Mouse (Mus musculus): ENCODE results near the gene Ptpru. TPM values are rescaled to one million over a fixed set of nuclear protein-coding genes. Genes with fewer than 3 reads are reported as not detected.

The Ptpru gene
- polyA plus RNA-seq, 2 experiments, result 2.0 to 2.8 TPM

GRCm38 (mm10) chr4:131833971-131834609, 4.0 kb downstream of the Ptpru start:
- Histone ChIP-seq H3K27me3 (ENCODE audit: control insufficient read depth, insufficient read depth, low read length) (peaks cover 47% of the 10 kb centered on the region), H3K36me3 (replicated peaks; ENCODE audit: control insufficient read depth, insufficient read depth, low read depth) (no peaks in the 10 kb centered on the region), H3K4me3 (ENCODE audit: insufficient read depth in 1 of 2, low read depth in 2 of 2, low read length in 2 of 2) (no peak overlapping the region), H3K4me2 (ENCODE audit: low read depth) (peak overlapping the region; percentile 12; the same call in 1 of the 2 replicates), H3K9me3 (ENCODE audit: control insufficient read depth, low read length) (no peaks in the 10 kb centered on the region), H3K4me1 (replicated peaks; ENCODE audit: control insufficient read depth in 2 of 2, insufficient read depth in 2 of 2, low read length in 1 of 2) (peaks cover 20 to 44% of the 10 kb centered on the region in 2 experiments), H3K27ac (0 out of 2 replicates have a peak overlapping the region, but pooled peaks have one; percentile 4), H3K9ac (replicated peaks) (no peak overlapping the region; the same call in 1 of the 2 replicates)
- 34% methylated on average over 9 of the region's 9 CpGs for WGBS (ENCODE audit: insufficient replicate concordance)
- peak; percentile 46 for TF ChIP-seq CTCF (IDR thresholded peaks at IDR 0.05; ENCODE audit: low read depth)
- TF ChIP-seq EP300 (IDR thresholded peaks at IDR 0.05; ENCODE audit: low read depth), result no peak
- DNase-seq (ENCODE audit: low read depth in 3 of 3, low spot score in 3 of 3) (no peak), ATAC-seq (ENCODE audit: insufficient read depth) (no peak)

- ATAC-seq (ENCODE audit: insufficient read depth), result peak; percentile 59
- Histone ChIP-seq H3K27ac (peak overlapping the region; percentile 28), H3K4me1 (replicated peaks; ENCODE audit: control insufficient read depth in 2 of 2, insufficient read depth in 2 of 2, low read length in 1 of 2) (peaks cover 20 to 50% of the 10 kb centered on the region in 2 experiments)
Observed at GRCm38 (mm10) chr4:131832759-131833407, 5.2 kb downstream of the Ptpru start.

GRCm38 (mm10) chr4:131831546-131832045, 6.5 kb downstream of the Ptpru start:
- ATAC-seq (ENCODE audit: insufficient read depth) (no peak), DNase-seq (ENCODE audit: low read depth in 3 of 3, low spot score in 3 of 3) (no peak)
- Histone ChIP-seq H3K4me2 (ENCODE audit: low read depth) (no peak overlapping the region), H3K4me1 (replicated peaks; ENCODE audit: control insufficient read depth in 2 of 2, insufficient read depth in 2 of 2, low read length in 1 of 2) (peaks cover 20 to 52% of the 10 kb centered on the region in 2 experiments), H3K4me3 (ENCODE audit: insufficient read depth in 1 of 2, low read depth in 2 of 2, low read length in 2 of 2) (no peak overlapping the region), H3K9ac (replicated peaks) (no peak overlapping the region), H3K27ac (no peak overlapping the region), H3K9me3 (ENCODE audit: control insufficient read depth, low read length) (no peaks in the 10 kb centered on the region), H3K36me3 (replicated peaks; ENCODE audit: control insufficient read depth, insufficient read depth, low read depth) (no peaks in the 10 kb centered on the region), H3K27me3 (ENCODE audit: control insufficient read depth, insufficient read depth, low read length) (peaks cover 22% of the 10 kb centered on the region)
- no peak for TF ChIP-seq EP300 (IDR thresholded peaks at IDR 0.05; ENCODE audit: low read depth)
- TF ChIP-seq CTCF (IDR thresholded peaks at IDR 0.05; ENCODE audit: low read depth), result no peak
- 67% methylated on average over 5 of the region's 5 CpGs for WGBS (ENCODE audit: insufficient replicate concordance)

More at GRCm38 (mm10) chr4:131832759-131833407, 5.2 kb downstream of the Ptpru start:
- Histone ChIP-seq H3K9me3 (ENCODE audit: control insufficient read depth, low read length) (no peaks in the 10 kb centered on the region), H3K4me3 (ENCODE audit: insufficient read depth in 1 of 2, low read depth in 2 of 2, low read length in 2 of 2) (no peak overlapping the region), H3K9ac (replicated peaks) (0 out of 2 replicates have a peak overlapping the region, but pooled peaks have one; percentile 14), H3K27me3 (ENCODE audit: control insufficient read depth, insufficient read depth, low read length) (peaks cover 35% of the 10 kb centered on the region), H3K36me3 (replicated peaks; ENCODE audit: control insufficient read depth, insufficient read depth, low read depth) (no peaks in the 10 kb centered on the region), H3K4me2 (ENCODE audit: low read depth) (peak overlapping the region; percentile 44)
- no peak for TF ChIP-seq CTCF (IDR thresholded peaks at IDR 0.05; ENCODE audit: low read depth)
- TF ChIP-seq EP300 (IDR thresholded peaks at IDR 0.05; ENCODE audit: low read depth), result peak; percentile 42
- 29% methylated on average over 3 of the region's 3 CpGs for WGBS (ENCODE audit: insufficient replicate concordance)
- no peak for DNase-seq (ENCODE audit: low read depth in 3 of 3, low spot score in 3 of 3)

- H3K9ac ChIP-seq (replicated peaks), result no peak overlapping the region
Observed at GRCm38 (mm10) chr4:131829123-131829522, 9.0 kb downstream of the Ptpru start.

GRCm38 (mm10) chr4:131826905-131827304, 11.2 kb downstream of the Ptpru start:
- Histone ChIP-seq H3K36me3 (replicated peaks; ENCODE audit: control insufficient read depth, insufficient read depth, low read depth) (no peaks in the 10 kb centered on the region), H3K4me3 (ENCODE audit: insufficient read depth in 1 of 2, low read depth in 2 of 2, low read length in 2 of 2) (no peak overlapping the region), H3K9ac (replicated peaks) (no peak overlapping the region), H3K4me2 (ENCODE audit: low read depth) (no peak overlapping the region), H3K27ac (no peak overlapping the region), H3K4me1 (replicated peaks; ENCODE audit: control insufficient read depth in 2 of 2, insufficient read depth in 2 of 2, low read length in 1 of 2) (peaks cover 12 to 46% of the 10 kb centered on the region in 2 experiments), H3K9me3 (ENCODE audit: control insufficient read depth, low read length) (no peaks in the 10 kb centered on the region), H3K27me3 (ENCODE audit: control insufficient read depth, insufficient read depth, low read length) (no peaks in the 10 kb centered on the region)
- DNase-seq (ENCODE audit: low read depth in 3 of 3, low spot score in 3 of 3) (no peak), ATAC-seq (ENCODE audit: insufficient read depth) (no peak)
- WGBS (ENCODE audit: insufficient replicate concordance), result 16% methylated on average over 6 of the region's 6 CpGs
- TF ChIP-seq EP300 (IDR thresholded peaks at IDR 0.05; ENCODE audit: low read depth) (no peak), CTCF (IDR thresholded peaks at IDR 0.05; ENCODE audit: low read depth) (no peak)

More at GRCm38 (mm10) chr4:131829123-131829522, 9.0 kb downstream of the Ptpru start:
- Histone ChIP-seq H3K27me3 (ENCODE audit: control insufficient read depth, insufficient read depth, low read length) (no peaks in the 10 kb centered on the region), H3K27ac (peak overlapping the region; percentile 76), H3K4me3 (ENCODE audit: insufficient read depth in 1 of 2, low read depth in 2 of 2, low read length in 2 of 2) (no peak overlapping the region; a peak in 1 of 4 replicates), H3K9me3 (ENCODE audit: control insufficient read depth, low read length) (no peaks in the 10 kb centered on the region), H3K36me3 (replicated peaks; ENCODE audit: control insufficient read depth, insufficient read depth, low read depth) (no peaks in the 10 kb centered on the region), H3K4me2 (ENCODE audit: low read depth) (peak overlapping the region; percentile 50), H3K4me1 (replicated peaks; ENCODE audit: control insufficient read depth in 2 of 2, insufficient read depth in 2 of 2, low read length in 1 of 2) (peaks cover 20 to 54% of the 10 kb centered on the region in 2 experiments)
- DNase-seq (ENCODE audit: low read depth in 3 of 3, low spot score in 3 of 3), result peak in 2 of 3 experiments; percentile 62
- no peak for TF ChIP-seq CTCF (IDR thresholded peaks at IDR 0.05; ENCODE audit: low read depth)
- TF ChIP-seq EP300 (IDR thresholded peaks at IDR 0.05; ENCODE audit: low read depth), result peak; percentile 82
- ATAC-seq (ENCODE audit: insufficient read depth), result peak; percentile 90
- WGBS (ENCODE audit: insufficient replicate concordance), result 15% methylated on average over 8 of the region's 8 CpGs
